Mouse (Mus musculus) frontal cortex, postnatal 25 days (tissue): ENCODE data around the gene Chst11.

Experiments used
- DNase-seq, 2 experiments: peaks; one replicate each; pipeline ENCODE4 v3.0.0; 2022; ENCODE audit warnings: low spot score in 2 of 2

Chst11 gene

GRCm38 (mm10) chr10:83178151-83178550, 192.9 kb downstream of the Chst11 start:
- no peak for DNase-seq

GRCm38 (mm10) chr10:83178661-83179060, 193.4 kb downstream of the Chst11 start:
- no peak for DNase-seq

- no peak for DNase-seq
These were observed 196.7 kb downstream of the Chst11 start for GRCm38 (mm10) chr10:83181831-83182572.

- peak; percentile 59 to 60 for DNase-seq
These were observed 197.3 kb downstream of the Chst11 start for GRCm38 (mm10) chr10:83182573-83182960.

GRCm38 (mm10) chr10:83183634-83184479, 198.6 kb downstream of the Chst11 start:
- DNase-seq: no peak

GRCm38 (mm10) chr10:83184480-83185069, 199.3 kb downstream of the Chst11 start:
- DNase-seq: no peak

GRCm38 (mm10) chr10:83185121-83185520, 199.8 kb downstream of the Chst11 start:
- no peak for DNase-seq

- DNase-seq: no peak
These were observed 200.9 kb downstream of the Chst11 start for GRCm38 (mm10) chr10:83186167-83186566.

GRCm38 (mm10) chr10:83186984-83187383, 201.7 kb downstream of the Chst11 start:
- peak in 1 of 2 experiments; percentile 14 for DNase-seq

- DNase-seq: no peak
These were observed 203.8 kb downstream of the Chst11 start for GRCm38 (mm10) chr10:83189071-83189470.

GRCm38 (mm10) chr10:83191476-83191875, 206.2 kb downstream of the Chst11 start:
- DNase-seq: no peak

GRCm38 (mm10) chr10:83191982-83192381, 206.7 kb downstream of the Chst11 start:
- no peak for DNase-seq

- peak; percentile 75 to 82 for DNase-seq
These were observed 212.5 kb downstream of the Chst11 start for GRCm38 (mm10) chr10:83197690-83198336.

GRCm38 (mm10) chr10:83198692-83199091, 213.4 kb downstream of the Chst11 start:
- DNase-seq: no peak

- DNase-seq: no peak
These were observed 214.0 kb downstream of the Chst11 start for GRCm38 (mm10) chr10:83199290-83199689.

- no peak for DNase-seq
These were observed 216.2 kb downstream of the Chst11 start for GRCm38 (mm10) chr10:83201525-83201924.

- no peak for DNase-seq
These were observed 217.8 kb downstream of the Chst11 start for GRCm38 (mm10) chr10:83202906-83203702.

GRCm38 (mm10) chr10:83208436-83208835, 223.1 kb downstream of the Chst11 start:
- DNase-seq: no peak

GRCm38 (mm10) chr10:83209388-83209787, 224.1 kb downstream of the Chst11 start:
- DNase-seq: no peak

GRCm38 (mm10) chr10:83210122-83210521, 224.8 kb downstream of the Chst11 start:
- DNase-seq: no peak

GRCm38 (mm10) chr10:83210968-83211583, 225.8 kb downstream of the Chst11 start:
- no peak for DNase-seq
